Mouse (Mus musculus): ENCODE results near the gene Mdfi. TPM values are rescaled to one million over a fixed set of nuclear protein-coding genes. Genes with fewer than 3 reads are reported as not detected.

The Mdfi gene
- polyA plus RNA-seq, 1 experiment from 2014 or later, result 35.9 TPM

DNA sequence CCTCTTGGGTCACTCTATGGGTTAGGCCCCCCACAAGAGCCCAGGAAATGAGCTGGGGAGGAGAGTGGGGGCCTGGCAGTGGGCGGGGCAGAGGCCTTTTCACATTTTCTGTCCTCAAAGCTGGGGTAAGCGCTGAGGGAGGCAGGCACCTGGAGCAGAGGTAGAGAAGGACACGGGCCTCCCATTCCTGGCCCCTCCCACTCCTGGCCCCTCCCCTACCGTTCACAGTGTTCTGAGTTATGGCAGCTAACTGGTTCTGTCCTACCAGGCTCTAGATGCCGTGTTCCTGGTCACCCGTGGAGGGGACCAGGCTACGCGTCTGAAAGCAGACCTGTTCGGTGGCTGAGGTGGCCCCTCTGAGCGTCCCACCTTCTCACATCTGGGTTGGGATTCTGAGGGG is 19.0 kb downstream of the Mdfi start:
- Histone ChIP-seq H3K4me1 (peaks cover 48% of the 10 kb centered on the region), H3K9ac (0 out of 2 replicates have a peak overlapping the region, but pooled peaks have one; percentile 22), H3K9me3 (no peaks in the 10 kb centered on the region), H3K27me3 (no peaks in the 10 kb centered on the region), H3K4me3 (no peak overlapping the region), H3K36me3 (peaks cover 58% of the 10 kb centered on the region), H3K27ac (peak overlapping the region; percentile 69), H3K4me2 (no peak overlapping the region)
- no peak for ATAC-seq (ENCODE audit: insufficient number of reproducible peaks, insufficient read depth, low FRiP score, low TSS enrichment, low read depth)
- 44% methylated on average over 10 of the region's 10 CpGs for WGBS

- Histone ChIP-seq H3K27me3 (no peaks in the 10 kb centered on the region), H3K4me1 (peaks cover 44% of the 10 kb centered on the region), H3K27ac (peak overlapping the region; percentile 69), H3K36me3 (peaks cover 48% of the 10 kb centered on the region), H3K4me3 (no peak overlapping the region), H3K9me3 (no peaks in the 10 kb centered on the region), H3K4me2 (no peak overlapping the region), H3K9ac (0 out of 2 replicates have a peak overlapping the region, but pooled peaks have one; percentile 16)
- no peak for ATAC-seq (ENCODE audit: insufficient number of reproducible peaks, insufficient read depth, low FRiP score, low TSS enrichment, low read depth)
- 17% methylated on average over 6 of the region's 6 CpGs for WGBS
Observed at GRCm38 (mm10) chr17:47814496-47814895, 20.0 kb downstream of the Mdfi start.

GRCm38 (mm10) chr17:47813616-47814015 is 20.9 kb downstream of the Mdfi start:
- no peak overlapping the region for H3K4me3 ChIP-seq
- peaks cover 47% of the 10 kb centered on the region for H3K4me1 ChIP-seq
- no peak overlapping the region for H3K9ac ChIP-seq
- H3K27ac ChIP-seq, result peak overlapping the region; percentile 69
- peaks cover 40% of the 10 kb centered on the region for H3K36me3 ChIP-seq
- peak; percentile 12 for ATAC-seq (ENCODE audit: insufficient number of reproducible peaks, insufficient read depth, low FRiP score, low TSS enrichment, low read depth)
- H3K9me3 ChIP-seq, result no peaks in the 10 kb centered on the region
- no peak overlapping the region for H3K4me2 ChIP-seq
- H3K27me3 ChIP-seq, result no peaks in the 10 kb centered on the region
- 26% methylated on average over 5 of the region's 5 CpGs for WGBS

DNA sequence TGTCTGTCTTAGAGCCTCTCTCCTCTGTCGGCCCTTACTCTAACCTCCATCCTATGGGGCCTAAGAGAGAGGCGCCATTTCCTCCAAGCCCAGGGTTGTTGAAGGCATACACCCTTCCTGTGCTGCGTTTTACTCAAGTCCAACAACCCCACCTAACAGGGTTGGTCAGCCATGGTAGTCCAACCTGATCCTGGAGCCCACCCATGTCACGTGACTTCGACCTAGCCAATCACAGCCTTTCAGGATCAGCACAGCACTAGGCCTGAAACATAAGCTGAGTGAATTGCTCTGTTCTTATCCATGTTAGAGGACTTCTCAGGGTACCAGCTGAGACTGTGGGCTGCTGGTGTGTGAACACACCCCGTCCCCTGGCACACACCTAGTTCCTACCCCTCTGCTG is 22.3 kb downstream of the Mdfi start:
- Histone ChIP-seq H3K9ac (no peak overlapping the region; the same call in 1 of the 2 replicates), H3K36me3 (peaks cover 25% of the 10 kb centered on the region), H3K9me3 (no peaks in the 10 kb centered on the region), H3K27ac (no peak overlapping the region; the same call in 1 of the 2 replicates), H3K4me3 (no peak overlapping the region), H3K4me1 (peaks cover 47% of the 10 kb centered on the region), H3K4me2 (no peak overlapping the region), H3K27me3 (no peaks in the 10 kb centered on the region)
- WGBS, result 91% methylated on average over 5 of the region's 6 CpGs
- ATAC-seq (ENCODE audit: insufficient number of reproducible peaks, insufficient read depth, low FRiP score, low TSS enrichment, low read depth), result no peak

DNA sequence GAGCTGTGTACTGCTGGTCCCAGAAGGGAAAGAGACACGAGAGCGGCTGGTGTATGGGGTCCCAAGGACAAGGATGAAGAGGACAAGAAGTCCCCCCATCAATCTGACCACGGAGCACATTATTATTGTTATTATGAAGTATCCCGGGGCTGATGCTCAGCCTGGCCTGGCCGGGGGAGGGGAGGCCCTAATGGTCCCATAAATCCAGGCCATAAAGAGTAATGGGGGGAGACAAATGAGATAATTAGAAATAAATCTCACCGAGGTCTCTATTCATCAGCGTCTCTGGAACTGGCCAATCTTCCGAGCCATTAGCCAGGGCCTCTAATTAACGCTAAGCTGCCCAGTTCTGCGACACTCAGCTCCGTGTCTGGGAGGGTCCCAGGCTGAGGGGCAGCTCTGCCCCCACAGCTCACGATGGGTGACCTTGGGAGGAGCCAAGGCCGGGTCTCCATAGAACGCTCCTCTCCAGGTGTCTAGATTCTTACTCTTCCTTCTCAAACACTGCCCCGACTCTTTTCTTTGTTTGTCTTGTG is 23.2 kb downstream of the Mdfi start:
- no peak overlapping the region for H3K4me2 ChIP-seq
- H3K36me3 ChIP-seq, result peaks cover 20% of the 10 kb centered on the region
- ATAC-seq (ENCODE audit: insufficient number of reproducible peaks, insufficient read depth, low FRiP score, low TSS enrichment, low read depth), result no peak
- no peak overlapping the region for H3K27ac ChIP-seq
- no peak overlapping the region for H3K4me3 ChIP-seq
- H3K9ac ChIP-seq, result no peak overlapping the region
- 73% methylated on average over 15 of the region's 15 CpGs for WGBS
- H3K4me1 ChIP-seq, result peaks cover 48% of the 10 kb centered on the region
- no peaks in the 10 kb centered on the region for H3K9me3 ChIP-seq
- no peaks in the 10 kb centered on the region for H3K27me3 ChIP-seq

DNA sequence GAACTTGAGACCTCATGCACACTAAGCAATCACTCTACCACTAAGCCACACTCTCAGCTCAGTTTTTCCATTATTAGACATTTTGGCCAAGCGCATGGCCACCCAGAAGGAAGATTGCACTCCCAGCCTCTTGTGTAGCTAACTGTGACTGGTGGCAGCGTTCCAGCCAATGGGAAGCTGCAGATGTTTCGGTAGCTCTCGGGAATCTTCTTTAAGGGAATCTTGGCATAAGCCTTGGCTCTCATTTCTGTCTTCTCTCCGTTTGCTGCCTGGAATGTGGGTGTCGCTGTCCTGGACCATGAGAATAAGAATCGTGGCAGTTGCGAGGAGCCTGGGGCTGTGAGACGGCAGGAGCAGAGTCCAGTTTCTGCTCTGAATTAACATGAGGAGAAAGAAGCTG is 28.3 kb downstream of the Mdfi start:
- H3K4me1 ChIP-seq, result peaks cover 39% of the 10 kb centered on the region
- 27% methylated on average over 9 of the region's 9 CpGs for WGBS
- no peak overlapping the region for H3K4me3 ChIP-seq
- no peaks in the 10 kb centered on the region for H3K36me3 ChIP-seq
- no peak overlapping the region; the same call in 1 of the 2 replicates for H3K4me2 ChIP-seq
- H3K27me3 ChIP-seq, result no peaks in the 10 kb centered on the region
- no peak overlapping the region for H3K27ac ChIP-seq
- no peak for ATAC-seq (ENCODE audit: insufficient number of reproducible peaks, insufficient read depth, low FRiP score, low TSS enrichment, low read depth)
- no peak overlapping the region for H3K9ac ChIP-seq
- H3K9me3 ChIP-seq, result no peaks in the 10 kb centered on the region

DNA sequence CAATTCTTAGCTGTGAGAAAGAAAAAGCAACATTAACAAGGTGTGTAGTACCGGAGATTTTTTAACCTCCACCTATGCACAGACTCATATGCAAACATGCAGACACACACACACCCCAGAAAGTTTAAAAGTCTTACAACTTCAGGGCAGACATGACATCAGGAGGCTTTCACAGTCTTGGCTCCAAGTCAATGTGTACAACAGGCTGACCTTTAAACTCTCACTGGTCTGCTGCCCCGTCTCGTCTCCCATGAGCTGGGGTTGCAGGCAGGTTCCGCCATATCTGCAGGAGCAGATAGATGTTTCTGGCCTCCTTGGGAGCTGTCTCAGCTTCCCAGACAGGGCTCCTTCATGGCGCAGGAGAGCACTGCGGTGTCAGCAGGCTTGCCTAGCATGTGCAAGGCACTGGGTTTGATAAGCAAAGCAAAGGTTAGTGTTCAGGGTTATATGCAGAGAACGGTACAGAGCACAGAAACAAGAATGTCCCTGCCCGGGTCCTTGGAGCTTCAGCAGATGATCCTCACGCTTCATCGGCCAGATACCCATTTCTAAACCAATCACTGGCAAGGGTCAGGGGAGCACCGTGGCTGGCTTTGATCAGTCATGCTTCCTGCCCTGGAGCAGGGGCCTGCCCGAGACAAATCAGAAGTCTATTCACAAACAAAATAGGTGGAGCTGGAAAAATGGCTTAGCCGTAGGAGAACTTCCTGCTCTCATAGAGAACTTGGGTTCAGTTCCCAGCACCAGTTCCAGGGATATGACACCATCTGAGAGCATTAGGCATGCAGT is 29.2 kb downstream of the Mdfi start:
- H3K36me3 ChIP-seq, result no peaks in the 10 kb centered on the region
- 30% methylated on average over 13 of the region's 13 CpGs for WGBS
- H3K9me3 ChIP-seq, result no peaks in the 10 kb centered on the region
- ATAC-seq (ENCODE audit: insufficient number of reproducible peaks, insufficient read depth, low FRiP score, low TSS enrichment, low read depth), result no peak
- H3K4me3 ChIP-seq, result no peak overlapping the region
- no peak overlapping the region for H3K9ac ChIP-seq
- H3K27ac ChIP-seq, result peak overlapping the region; percentile 39
- H3K27me3 ChIP-seq, result no peaks in the 10 kb centered on the region
- peaks cover 39% of the 10 kb centered on the region for H3K4me1 ChIP-seq
- no peak overlapping the region for H3K4me2 ChIP-seq

- no peak overlapping the region for H3K4me3 ChIP-seq
Observed at GRCm38 (mm10) chr17:47803662-47804061, 30.8 kb downstream of the Mdfi start.

GRCm38 (mm10) chr17:47802806-47803205 is 31.7 kb downstream of the Mdfi start:
- no peaks in the 10 kb centered on the region for H3K36me3 ChIP-seq
- H3K4me2 ChIP-seq, result no peak overlapping the region
- peaks cover 38% of the 10 kb centered on the region for H3K4me1 ChIP-seq
- H3K9ac ChIP-seq, result no peak overlapping the region
- peak overlapping the region; percentile 40; the same call in 1 of the 2 replicates for H3K27ac ChIP-seq
- no peak for ATAC-seq (ENCODE audit: insufficient number of reproducible peaks, insufficient read depth, low FRiP score, low TSS enrichment, low read depth)
- no peak overlapping the region for H3K4me3 ChIP-seq
- H3K9me3 ChIP-seq, result no peaks in the 10 kb centered on the region
- WGBS, result 5% methylated on average over 8 of the region's 8 CpGs
- H3K27me3 ChIP-seq, result no peaks in the 10 kb centered on the region

More at GRCm38 (mm10) chr17:47803662-47804061, 30.8 kb downstream of the Mdfi start:
- no peak for ATAC-seq (ENCODE audit: insufficient number of reproducible peaks, insufficient read depth, low FRiP score, low TSS enrichment, low read depth)
- Histone ChIP-seq H3K4me2 (no peak overlapping the region), H3K4me1 (peaks cover 38% of the 10 kb centered on the region), H3K9me3 (no peaks in the 10 kb centered on the region), H3K36me3 (no peaks in the 10 kb centered on the region), H3K9ac (no peak overlapping the region), H3K27me3 (no peaks in the 10 kb centered on the region), H3K27ac (no peak overlapping the region)
- WGBS, result 92% methylated on average over 4 of the region's 4 CpGs

DNA sequence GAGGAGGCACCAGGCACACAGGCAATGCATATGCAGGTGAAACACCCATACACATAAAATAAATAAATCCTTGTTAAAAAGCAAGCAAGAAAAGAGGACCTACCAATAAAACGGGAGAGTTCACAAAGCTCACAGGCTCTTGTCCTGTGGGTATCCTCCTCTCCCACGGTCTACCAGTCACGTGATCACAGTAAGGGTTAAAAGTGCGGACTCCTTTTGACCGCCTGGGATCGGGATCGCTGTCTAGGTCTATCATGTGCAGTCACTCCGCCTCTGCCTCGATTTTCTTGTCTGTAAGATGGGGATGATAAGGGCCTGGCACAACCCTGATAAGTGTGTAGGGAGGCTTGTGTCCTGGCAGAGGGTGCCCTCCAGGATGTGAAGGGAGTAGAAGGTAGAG is 37.1 kb downstream of the Mdfi start:
- WGBS, result 78% methylated on average over 9 of the region's 9 CpGs
- H3K36me3 ChIP-seq, result no peaks in the 10 kb centered on the region
- no peaks in the 10 kb centered on the region for H3K9me3 ChIP-seq
- ATAC-seq (ENCODE audit: insufficient number of reproducible peaks, insufficient read depth, low FRiP score, low TSS enrichment, low read depth), result no peak
- no peak overlapping the region for H3K27ac ChIP-seq
- peaks cover 31% of the 10 kb centered on the region for H3K4me1 ChIP-seq
- no peak overlapping the region for H3K4me3 ChIP-seq
- H3K27me3 ChIP-seq, result no peaks in the 10 kb centered on the region
- H3K9ac ChIP-seq, result no peak overlapping the region
- H3K4me2 ChIP-seq, result no peak overlapping the region

- ATAC-seq (ENCODE audit: insufficient number of reproducible peaks, insufficient read depth, low FRiP score, low TSS enrichment, low read depth), result no peak
- WGBS, result 68% methylated on average over 4 of the region's 4 CpGs
Observed at GRCm38 (mm10) chr17:47796968-47797367, 37.5 kb downstream of the Mdfi start.

More at GRCm38 (mm10) chr17:47796968-47797367, 37.5 kb downstream of the Mdfi start:
- Histone ChIP-seq H3K9me3 (no peaks in the 10 kb centered on the region), H3K4me2 (no peak overlapping the region), H3K27me3 (no peaks in the 10 kb centered on the region), H3K9ac (no peak overlapping the region), H3K4me3 (no peak overlapping the region), H3K36me3 (no peaks in the 10 kb centered on the region), H3K4me1 (peaks cover 31% of the 10 kb centered on the region), H3K27ac (no peak overlapping the region)

Measured in embryonic facial prominence, embryonic 13.5 days (tissue).